Comparison of ENCODE assay signal across 9 mouse cellular contexts in genomic region chr15:79071117-79072039, GRCm38 (mm10). TPM values are rescaled to one million over a fixed set of nuclear protein-coding genes. Genes with fewer than 3 reads are reported as not detected.
DNase-seq lines count a peak whose midpoint lies in the region; ATAC-seq and TF ChIP-seq lines count a peak whose summit lies in the region.
"Had no signal": no experiment of that assay in that cellular context is flagged by ENCODE, and none has a peak within 500 bp of the region (broad histone marks: within the 10 kb centered on the region; RNA-seq: fewer than 3 reads in every experiment).

No protein-coding gene starts in this region.

- intact Hi-C loops in heart, adult 2 months (cut with DNase I) = loop anchor here (1.0 to 5.0 kb wide), 2 partner anchors 34 to 154 kb away; no protein-coding TSS in a partner anchor

- no peaks in the 10 kb centered on the region for H3K9me3 ChIP-seq in heart, embryonic 12.5 days (replicated peaks)
- H3K9me3 ChIP-seq in lung, embryonic 14.5 days (ENCODE audit: low read depth, low read length) = no peaks in the 10 kb centered on the region
- H3K9me3 ChIP-seq: limb, embryonic 12.5 days had no signal

- H3K9ac ChIP-seq in heart, adult 2 months (ENCODE audit: low read depth, low read length) = no peak overlapping the region
- no peak overlapping the region for H3K9ac ChIP-seq in heart, embryonic 12.5 days
- H3K9ac ChIP-seq in lung, embryonic 14.5 days = no peak overlapping the region
- H3K9ac ChIP-seq: limb, embryonic 12.5 days had no signal

- H3K27me3 ChIP-seq in heart, adult 2 months (ENCODE audit: control insufficient read depth, insufficient read depth, low read length) = no peaks in the 10 kb centered on the region
- H3K27me3 ChIP-seq in heart, embryonic 12.5 days (replicated peaks) = no peaks in the 10 kb centered on the region
- H3K27me3 ChIP-seq in lung, embryonic 14.5 days (ENCODE audit: insufficient read depth, low read length) = no peaks in the 10 kb centered on the region
- H3K27me3 ChIP-seq: limb, embryonic 12.5 days had no signal

- peak; percentile 91 for TF ChIP-seq CTCF in heart, adult 2 months (IDR thresholded peaks at IDR 0.05)
- peak; percentile 78 for TF ChIP-seq CTCF in lung, embryonic 14.5 days (IDR thresholded peaks at IDR 0.05; ENCODE audit: low read depth)

- no peak for ATAC-seq in heart, embryonic 12.5 days (ENCODE audit: insufficient number of reproducible peaks, low FRiP score)
- ATAC-seq in lung, embryonic 14.5 days (ENCODE audit: insufficient read depth) = no peak

- WGBS in heart, adult 2 months = 64% methylated on average over 5 of the region's 5 CpGs
- WGBS in heart, embryonic 12.5 days = 63% methylated on average over 5 of the region's 5 CpGs
- WGBS in lung, embryonic 14.5 days = 67% methylated on average over 5 of the region's 5 CpGs

- peak in 1 of 2 experiments; percentile 32 for DNase-seq in heart, adult 2 months
- DNase-seq in urinary bladder, postnatal 36 days (ENCODE audit: low spot score in 2 of 2) = peak; percentile 26 to 33
- no peak for DNase-seq in urinary bladder, postnatal 10 days (ENCODE audit: low spot score)
- peak; percentile 69 for DNase-seq in embryo, embryonic 10.5 days (ENCODE audit: low spot score)
- DNase-seq in lung, embryonic 14.5 days = peak; percentile 74
- DNase-seq in layer of hippocampus, postnatal 10 days (ENCODE audit: low spot score in 2 of 2) = no peak
- DNase-seq in ovary, adult 18-20 months (ENCODE audit: low spot score) = no peak

- no peak overlapping the region for H3K27ac ChIP-seq in heart, adult 2 months
- no peak overlapping the region for H3K27ac ChIP-seq in heart, embryonic 12.5 days (ENCODE audit: poor library complexity, severe bottlenecking)
- H3K27ac ChIP-seq in lung, embryonic 14.5 days (ENCODE audit: low read depth) = no peak overlapping the region
- H3K27ac ChIP-seq: limb, embryonic 12.5 days had no signal

- no peak overlapping the region for H3K4me2 ChIP-seq in heart, embryonic 12.5 days
- no peak overlapping the region for H3K4me2 ChIP-seq in lung, embryonic 14.5 days
- H3K4me2 ChIP-seq: limb, embryonic 12.5 days had no signal

- TF ChIP-seq POLR2A in heart, adult 2 months (IDR thresholded peaks at IDR 0.05; ENCODE audit: insufficient read depth, low read depth, low read length) = no peak

- no peaks in the 10 kb centered on the region for H3K79me2 ChIP-seq in heart, adult 2 months (replicated peaks; ENCODE audit: control insufficient read depth, insufficient read depth, low read length)

- peaks cover 2% of the 10 kb centered on the region for H3K4me1 ChIP-seq in heart, adult 2 months (ENCODE audit: control insufficient read depth, insufficient read depth, low read length)
- H3K4me1 ChIP-seq in heart, embryonic 12.5 days (replicated peaks) = peaks cover 30% of the 10 kb centered on the region
- H3K4me1 ChIP-seq in lung, embryonic 14.5 days (ENCODE audit: insufficient read depth) = no peaks in the 10 kb centered on the region

- no peak overlapping the region for H3K4me3 ChIP-seq in heart, adult 2 months
- H3K4me3 ChIP-seq in heart, embryonic 12.5 days = no peak overlapping the region
- no peak overlapping the region for H3K4me3 ChIP-seq in lung, embryonic 14.5 days (ENCODE audit: low read depth, low read length)
- H3K4me3 ChIP-seq: limb, embryonic 12.5 days had no signal

- peaks cover 3% of the 10 kb centered on the region; the same call in 1 of the 2 replicates for H3K36me3 ChIP-seq in heart, adult 2 months (ENCODE audit: control insufficient read depth, insufficient read depth, low read length)
- H3K36me3 ChIP-seq in heart, embryonic 12.5 days = peaks cover under 1% of the 10 kb centered on the region; the same call in 1 of the 2 replicates
- H3K36me3 ChIP-seq in lung, embryonic 14.5 days (ENCODE audit: insufficient read depth) = peaks cover 5% of the 10 kb centered on the region

- TF ChIP-seq EP300 in heart, adult 2 months (IDR thresholded peaks at IDR 0.05; ENCODE audit: insufficient read depth, low read depth, low read length) = 0 out of 2 replicates have a peak, but pooled peaks have one; percentile 34

RNA-seq across cellular contexts. Expression of gene Eif3l, which starts 3.6 kb away (rescaled TPM):
- 10 to 100 TPM; 63.9 to 69.2 TPM for total RNA-seq in heart, adult 2 months (2021)
- polyA plus RNA-seq in heart, adult 2 months (2012; rRNA removed) = 90.3 and 116 TPM in 2 replicates
- 165 TPM in 2 replicates for polyA plus RNA-seq in heart, embryonic 12.5 days (2016; fragmentation: Nextera tagmentation; extraction: Ambion mirVana)
- 243 and 249 TPM in 2 replicates for polyA plus RNA-seq in lung, embryonic 14.5 days (2014; fragmentation: Nextera tagmentation; extraction: Ambion mirVana)
- total RNA-seq in layer of hippocampus, postnatal 10 days (2021) = 100 to 1,000 TPM in 1 of 2 experiments, 10 to 100 TPM in 1; 94.6 to 102 TPM

RNA-seq across cellular contexts. Expression of gene Ankrd54, which starts 8.7 kb away (rescaled TPM):
- 1 to 10 TPM; 5.5 to 8.5 TPM for total RNA-seq in heart, adult 2 months (2021)
- polyA plus RNA-seq in heart, adult 2 months (2012; rRNA removed) = 12.2 and 14.2 TPM in 2 replicates
- polyA plus RNA-seq in heart, embryonic 12.5 days (2016; fragmentation: Nextera tagmentation; extraction: Ambion mirVana) = 29.0 and 30.0 TPM in 2 replicates
- 54.4 and 55.4 TPM in 2 replicates for polyA plus RNA-seq in lung, embryonic 14.5 days (2014; fragmentation: Nextera tagmentation; extraction: Ambion mirVana)
- total RNA-seq in layer of hippocampus, postnatal 10 days (2021) = 10 to 100 TPM; 19.5 to 22.2 TPM

RNA-seq across cellular contexts. Expression of gene Galr3, which starts 29.7 kb away (rescaled TPM):
- not detected for total RNA-seq in heart, adult 2 months (2021)
- polyA plus RNA-seq in heart, adult 2 months (2012; rRNA removed) = not detected in 2 replicates
- not detected in 2 replicates for polyA plus RNA-seq in heart, embryonic 12.5 days (2016; fragmentation: Nextera tagmentation; extraction: Ambion mirVana)
- not detected in 2 replicates for polyA plus RNA-seq in lung, embryonic 14.5 days (2014; fragmentation: Nextera tagmentation; extraction: Ambion mirVana)
- total RNA-seq in layer of hippocampus, postnatal 10 days (2021) = under 1 TPM; 0.33 to 0.48 TPM
- polyA plus RNA-seq: limb, embryonic 12.5 days had no signal

RNA-seq across cellular contexts. Expression of gene Micall1, which starts 37.3 kb away (rescaled TPM):
- 10 to 100 TPM; 43.0 to 45.7 TPM for total RNA-seq in heart, adult 2 months (2021)
- polyA plus RNA-seq in heart, adult 2 months (2012; rRNA removed) = 39.3 and 58.7 TPM in 2 replicates
- 24.2 and 24.3 TPM in 2 replicates for polyA plus RNA-seq in heart, embryonic 12.5 days (2016; fragmentation: Nextera tagmentation; extraction: Ambion mirVana)
- polyA plus RNA-seq in lung, embryonic 14.5 days (2014; fragmentation: Nextera tagmentation; extraction: Ambion mirVana) = 7.5 and 9.0 TPM in 2 replicates
- 10 to 100 TPM; 30.4 to 33.0 TPM for total RNA-seq in layer of hippocampus, postnatal 10 days (2021)

RNA-seq across cellular contexts. Expression of gene H1f0, which starts 43.1 kb away (rescaled TPM):
- 10 to 100 TPM; 73.3 to 82.4 TPM for total RNA-seq in heart, adult 2 months (2021)
- 54.2 and 66.4 TPM in 2 replicates for polyA plus RNA-seq in heart, adult 2 months (2012; rRNA removed)
- 294 and 300 TPM in 2 replicates for polyA plus RNA-seq in heart, embryonic 12.5 days (2016; fragmentation: Nextera tagmentation; extraction: Ambion mirVana)
- 201 and 209 TPM in 2 replicates for polyA plus RNA-seq in lung, embryonic 14.5 days (2014; fragmentation: Nextera tagmentation; extraction: Ambion mirVana)
- total RNA-seq in layer of hippocampus, postnatal 10 days (2021) = 10 to 100 TPM; 80.6 to 80.7 TPM

Comparison
In these comparisons a context has a peak if more than half of its experiments do, and no peak if none do; other contexts are left out.
1. DNase-seq: peak in urinary bladder, postnatal 36 days (2 of 2), embryo, embryonic 10.5 days (single experiment) and lung, embryonic 14.5 days (single experiment); none in urinary bladder, postnatal 10 days (single experiment), layer of hippocampus, postnatal 10 days (0 of 2) and ovary, adult 18-20 months (single experiment).